Mouse (Mus musculus): ENCODE measurements around the gene Auts2. TPM values are rescaled to one million over a fixed set of nuclear protein-coding genes. Genes with fewer than 3 reads are reported as not detected.

Auts2 gene
- total RNA-seq, 2 experiments from 2014 or later = 40.8 to 53.0 TPM

DNA sequence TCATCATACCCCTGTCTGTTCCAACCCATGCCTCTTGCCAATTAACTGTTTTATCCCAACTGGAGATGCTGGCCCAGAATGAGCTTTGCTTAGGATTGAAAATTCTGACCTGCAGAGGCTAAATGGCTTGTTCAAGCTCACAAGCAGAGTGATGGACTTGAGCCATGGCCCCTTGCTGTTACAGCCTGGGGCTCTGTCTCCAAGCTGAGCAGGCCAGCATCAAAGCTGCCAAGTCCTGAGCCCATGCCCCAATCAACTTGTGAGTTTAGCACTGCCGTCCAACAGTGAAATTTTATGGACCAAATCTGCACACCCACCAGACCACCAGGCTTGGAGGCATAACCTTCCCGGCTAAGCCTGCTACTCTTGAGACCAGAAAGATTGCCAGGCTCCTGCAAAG lies 1012.3 kb downstream of the Auts2 start:
- no peak for DNase-seq
- intact Hi-C loops (cut with DNase I) = loop anchor here (5.0 to 10.0 kb wide), 3 partner anchors 384 to 696 kb away; no protein-coding TSS in a partner anchor

DNA sequence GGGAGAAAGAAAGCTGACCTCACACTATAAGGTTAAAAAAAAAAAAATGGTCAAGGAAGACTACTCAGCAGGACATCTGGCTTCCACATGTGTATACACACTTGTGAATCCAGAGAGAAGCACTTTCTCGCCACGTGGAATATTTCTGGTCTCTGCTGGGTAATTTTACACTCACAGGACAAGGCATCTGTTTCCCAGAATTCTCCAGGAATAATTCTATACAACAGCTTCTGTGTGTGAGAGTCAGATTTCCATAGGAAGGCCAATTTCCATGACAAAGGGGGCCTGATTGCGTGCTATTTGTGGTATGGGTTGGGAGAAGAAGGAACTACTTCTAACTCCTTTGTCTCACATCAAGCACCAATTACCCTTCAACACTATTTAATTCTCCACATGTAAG lies 1016.5 kb downstream of the Auts2 start:
- no peak for DNase-seq
- intact Hi-C loops (cut with DNase I) = no loop called here

DNA sequence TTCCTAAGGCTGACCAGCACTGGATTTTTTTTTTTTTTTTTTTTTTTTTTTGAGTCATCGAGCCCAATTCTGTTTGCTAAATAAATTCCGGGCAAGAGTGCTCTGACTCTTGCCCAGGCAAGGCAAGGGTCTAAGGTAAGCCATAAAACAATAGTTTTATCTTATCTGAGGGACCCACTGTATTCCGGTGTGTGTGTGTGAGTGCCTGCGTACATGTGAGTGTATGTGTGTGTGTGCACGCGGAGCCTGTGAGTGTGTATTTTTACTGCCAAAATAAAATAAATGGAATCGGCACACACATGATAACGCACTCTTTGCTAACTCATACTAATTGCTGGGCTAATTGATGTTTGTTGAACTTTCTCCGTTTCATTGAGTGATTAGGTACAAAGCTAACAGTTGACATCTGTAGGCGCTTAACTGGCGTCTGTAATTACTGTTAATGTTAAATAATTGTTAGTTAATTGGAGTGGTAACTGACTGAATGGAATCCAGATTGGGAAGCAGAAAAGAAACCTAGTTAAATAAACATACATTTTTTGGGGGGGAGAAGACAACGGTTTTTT lies 1018.2 kb downstream of the Auts2 start:
- DNase-seq = no peak
- intact Hi-C loops (cut with DNase I) = no loop called here

GRCm38 (mm10) chr5:131519560-131519959 lies 1023.6 kb downstream of the Auts2 start:
- DNase-seq = no peak
- intact Hi-C loops (cut with DNase I) = no loop called here

GRCm38 (mm10) chr5:131517677-131518076 lies 1025.5 kb downstream of the Auts2 start:
- intact Hi-C loops (cut with DNase I) = no loop called here
- peak; percentile 63 to 68 for DNase-seq

DNA sequence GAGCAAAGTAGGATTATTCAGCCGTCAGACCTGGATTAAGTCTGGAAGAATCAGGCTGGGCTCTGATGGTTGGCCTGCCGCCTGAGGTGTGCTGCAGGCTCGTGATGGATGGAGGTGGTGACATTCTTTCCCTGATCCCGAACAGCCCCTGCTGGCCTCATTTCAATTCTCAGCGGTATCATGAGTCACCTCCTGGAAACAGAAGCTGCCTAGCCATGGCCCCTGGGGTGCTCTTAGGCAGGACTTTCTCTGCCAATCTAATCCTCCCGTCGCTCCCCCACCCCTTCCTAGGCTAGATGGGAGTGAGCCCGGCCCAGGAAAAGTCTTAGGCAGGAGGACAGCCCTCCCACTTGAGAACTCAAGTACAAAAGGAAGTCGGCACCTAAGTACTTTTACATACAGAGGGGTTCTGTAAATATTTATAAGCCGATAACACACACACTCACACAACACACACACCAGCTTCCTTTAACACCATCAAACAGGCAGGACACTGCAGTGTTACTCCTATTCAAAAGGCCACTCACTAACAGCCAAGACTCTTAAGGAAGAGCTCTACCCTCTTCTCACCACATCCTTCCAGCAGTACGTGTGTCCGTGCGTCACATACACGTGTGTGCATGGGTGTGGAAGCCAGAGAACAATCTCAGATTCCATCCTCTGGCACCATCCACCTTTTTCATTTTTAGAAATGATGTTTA lies 1027.3 kb downstream of the Auts2 start:
- peak; percentile 75 to 84 for DNase-seq
- intact Hi-C loops (cut with DNase I) = no loop called here

- DNase-seq = no peak
Measured at GRCm38 (mm10) chr5:131513753-131514152, 1029.4 kb downstream of the Auts2 start.

DNA sequence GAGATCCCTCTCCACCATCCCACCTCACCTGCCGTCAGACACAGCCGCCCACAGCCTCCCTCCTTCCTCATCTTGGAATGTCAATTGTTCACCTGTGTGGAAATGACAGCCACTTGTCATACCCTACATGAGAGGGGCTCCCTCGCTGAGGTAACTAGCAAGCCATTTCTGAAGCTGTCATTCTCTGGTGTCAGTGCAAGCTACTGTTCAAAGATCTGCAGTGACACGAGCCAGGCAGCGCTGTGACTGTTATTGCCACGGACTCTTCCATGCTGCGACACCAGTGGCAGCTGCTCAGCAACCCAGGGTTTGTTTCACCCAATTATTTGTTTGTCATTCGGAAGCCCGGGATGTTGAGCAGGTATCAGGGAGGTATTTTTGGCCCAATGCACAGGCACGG lies 1030.5 kb downstream of the Auts2 start:
- intact Hi-C loops (cut with DNase I) = no loop called here
- no peak for DNase-seq

More at GRCm38 (mm10) chr5:131513753-131514152, 1029.4 kb downstream of the Auts2 start:
- intact Hi-C loops (cut with DNase I) = no loop called here

DNA sequence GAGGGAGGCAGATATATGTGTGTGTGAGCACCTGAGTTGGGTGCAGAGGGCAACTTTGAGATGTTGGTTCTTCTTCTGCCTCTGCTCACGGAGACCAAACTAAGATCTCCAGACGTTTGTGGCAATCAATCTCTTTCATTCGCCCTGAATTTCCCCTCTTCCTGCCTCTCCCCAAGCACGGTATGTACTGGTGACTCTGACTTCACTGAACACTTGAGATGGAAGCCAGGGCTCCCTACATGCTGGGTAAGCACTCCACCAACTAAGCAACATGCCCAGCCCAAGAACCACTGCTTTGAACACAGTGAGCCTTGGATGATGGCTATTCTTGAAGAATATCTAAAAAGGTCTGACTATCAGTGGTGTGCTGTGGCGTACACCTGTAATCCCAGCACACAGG lies 1032.5 kb downstream of the Auts2 start:
- DNase-seq = no peak
- intact Hi-C loops (cut with DNase I) = no loop called here

GRCm38 (mm10) chr5:131509315-131509714 lies 1033.8 kb downstream of the Auts2 start:
- intact Hi-C loops (cut with DNase I) = no loop called here
- no peak for DNase-seq

GRCm38 (mm10) chr5:131498865-131499264 lies 1044.3 kb downstream of the Auts2 start:
- intact Hi-C loops (cut with DNase I) = no loop called here
- DNase-seq = no peak

- no peak for DNase-seq
- intact Hi-C loops (cut with DNase I) = no loop called here
Measured at GRCm38 (mm10) chr5:131496517-131497216, 1046.5 kb downstream of the Auts2 start.

DNA sequence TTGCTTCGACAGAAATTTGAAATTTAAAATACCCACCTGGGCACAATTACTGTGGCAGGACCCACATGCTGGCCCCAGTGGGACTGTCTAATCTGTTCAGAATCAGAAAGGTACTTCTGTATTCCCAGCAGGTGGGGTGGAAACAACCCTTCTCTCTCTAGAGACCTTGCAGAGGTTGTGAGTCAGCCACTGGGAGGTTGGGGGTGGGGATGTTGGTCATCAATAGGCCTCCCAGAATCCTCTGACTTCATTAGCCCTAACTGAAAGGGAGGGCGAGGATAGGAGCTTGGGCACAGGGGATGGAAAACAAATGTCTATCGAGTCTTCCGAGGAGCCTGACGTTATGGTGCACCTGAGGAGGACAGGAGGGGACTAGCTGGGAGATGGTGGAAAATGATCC lies 1048.6 kb downstream of the Auts2 start:
- DNase-seq = no peak
- intact Hi-C loops (cut with DNase I) = no loop called here

DNA sequence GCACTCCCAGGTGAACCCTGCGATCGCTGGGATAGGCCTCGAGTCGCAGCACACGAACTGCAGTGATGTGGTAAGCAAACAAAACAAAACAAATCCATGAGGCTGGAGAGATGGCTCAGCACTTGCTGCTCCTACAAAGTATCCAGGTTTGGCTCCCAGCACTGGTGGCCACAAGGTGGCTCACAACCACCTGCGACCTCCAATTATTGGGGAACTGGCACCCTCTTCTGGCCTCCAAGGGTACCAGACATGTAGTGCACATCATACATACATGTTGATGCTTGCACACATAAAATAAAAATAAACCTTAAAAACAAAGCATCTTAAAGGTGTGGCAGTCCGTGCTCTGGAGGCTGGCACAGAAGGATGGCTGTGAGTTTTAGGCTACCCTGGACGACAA lies 1050.6 kb downstream of the Auts2 start:
- intact Hi-C loops (cut with DNase I) = no loop called here

DNA sequence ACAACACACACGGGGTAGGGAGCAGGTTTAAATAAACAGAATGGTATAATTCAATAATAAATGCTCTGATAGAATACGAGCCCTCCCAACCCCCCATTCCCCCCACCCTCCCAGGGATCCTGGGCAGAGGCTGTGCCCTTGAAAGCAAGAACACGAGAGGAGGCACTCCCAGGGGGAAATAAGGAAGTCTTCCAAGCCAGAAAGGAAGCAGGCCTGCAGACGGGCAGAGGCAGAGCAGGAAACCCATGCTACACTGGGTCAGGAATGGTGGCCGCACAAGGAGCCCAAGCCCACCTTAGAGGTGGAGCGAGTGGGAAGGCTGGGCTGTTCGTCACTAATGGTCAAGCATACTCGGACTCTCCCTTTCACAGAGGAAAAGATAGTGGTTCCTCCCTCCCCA lies 1051.3 kb downstream of the Auts2 start:
- DNase-seq = no peak

More for the DNA sequence above, 1050.6 kb downstream of the Auts2 start:
- DNase-seq = no peak

GRCm38 (mm10) chr5:131490811-131491210 lies 1052.3 kb downstream of the Auts2 start:
- DNase-seq = no peak
- intact Hi-C loops (cut with DNase I) = no loop called here

More for the DNA sequence above, 1051.3 kb downstream of the Auts2 start:
- intact Hi-C loops (cut with DNase I) = no loop called here

DNA sequence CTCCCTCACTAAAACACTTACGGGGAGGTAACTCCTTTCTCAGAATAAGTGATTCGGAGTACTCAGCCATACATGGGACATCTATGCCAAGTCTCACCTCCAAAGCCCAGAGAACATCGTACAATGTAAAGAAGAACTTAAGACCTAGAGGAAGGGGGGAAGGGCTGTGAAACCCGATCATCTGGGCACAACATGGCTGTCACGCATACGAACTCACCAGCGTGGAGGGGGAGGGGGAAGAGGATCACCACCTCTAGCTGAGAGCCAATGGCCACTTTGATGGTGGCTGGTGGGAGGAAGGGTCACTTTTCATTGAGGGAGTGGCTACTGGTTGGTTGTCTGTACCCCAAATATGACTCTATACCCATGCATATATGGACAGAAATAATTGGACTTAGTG lies 1053.3 kb downstream of the Auts2 start:
- DNase-seq = no peak
- intact Hi-C loops (cut with DNase I) = no loop called here

GRCm38 (mm10) chr5:131486527-131486926 lies 1056.6 kb downstream of the Auts2 start:
- DNase-seq = no peak

GRCm38 (mm10) chr5:131475278-131475677 lies 1067.9 kb downstream of the Auts2 start:
- DNase-seq = no peak
- intact Hi-C loops (cut with DNase I) = no loop called here

More at GRCm38 (mm10) chr5:131486527-131486926, 1056.6 kb downstream of the Auts2 start:
- intact Hi-C loops (cut with DNase I) = no loop called here

DNA sequence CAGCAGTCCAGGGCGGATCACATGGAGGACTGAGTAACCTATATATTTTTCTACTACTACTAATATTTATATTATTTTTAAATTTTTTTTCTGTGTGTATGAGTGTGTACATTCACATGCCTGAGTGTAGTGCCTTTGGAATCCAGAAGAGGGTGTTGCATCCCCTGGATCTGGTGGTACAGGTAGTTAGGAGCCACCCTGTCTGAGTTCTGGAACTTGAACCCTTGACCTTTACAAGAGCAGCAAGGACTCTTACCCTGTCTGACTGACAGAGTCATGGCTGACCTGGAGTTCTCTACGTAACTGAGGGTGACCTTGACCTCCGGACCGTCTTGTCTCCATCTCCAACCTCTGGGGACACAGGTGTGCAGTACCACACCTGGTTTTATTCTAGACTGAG lies 1074.5 kb downstream of the Auts2 start:
- no peak for DNase-seq
- intact Hi-C loops (cut with DNase I) = no loop called here

- intact Hi-C loops (cut with DNase I) = no loop called here
- no peak for DNase-seq
Measured at GRCm38 (mm10) chr5:131466131-131466530, 1077.0 kb downstream of the Auts2 start.

DNA sequence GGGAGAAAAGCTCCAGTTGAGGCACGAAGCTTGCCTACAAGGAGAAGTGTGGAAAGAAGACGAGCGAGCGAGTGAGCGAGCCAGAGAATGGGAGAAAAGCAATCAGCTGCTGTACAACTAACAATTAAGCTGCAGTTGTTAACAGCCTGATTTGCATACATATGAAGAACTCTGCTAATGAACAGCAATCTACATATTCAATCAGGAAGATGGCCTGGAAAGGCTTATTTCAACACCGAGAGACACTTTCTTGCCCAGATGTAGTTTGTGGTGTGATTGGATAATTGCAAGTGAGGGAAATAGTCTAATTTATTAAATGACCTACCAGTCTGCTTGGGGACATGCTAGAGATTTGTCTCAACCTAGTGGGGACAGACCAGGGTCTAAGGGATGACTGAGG lies 1079.7 kb downstream of the Auts2 start:
- no peak for DNase-seq
- intact Hi-C loops (cut with DNase I) = no loop called here
